Mouse (Mus musculus) inflammation-experienced regulatory T-cells, adult 6 months (primary cell): ENCODE measurements around the gene Ttc8. TPM values are rescaled to one million over a fixed set of nuclear protein-coding genes. Genes with fewer than 3 reads are reported as not detected.
"Not testable (repeated sequence)": the region's sequence is repeated elsewhere in the genome, so short reads cannot be mapped to it uniquely, and the experiment has no call there.

Source experiments
- ATAC-seq: one replicate; pipeline ENCODE4 v1.8.0; 2017
- polyA plus RNA-seq, 3 experiments: library from polyadenylated mRNA; unstranded; fragments of 100-300 nt; shearing (Covaris generic); gene quantifications; one replicate each; pipeline ENCODE4 v1.2.1; 2017

The Ttc8 gene
- polyA plus RNA-seq: 1 to 10 TPM; 1.9 to 7.9 (median 5.7) TPM

DNA sequence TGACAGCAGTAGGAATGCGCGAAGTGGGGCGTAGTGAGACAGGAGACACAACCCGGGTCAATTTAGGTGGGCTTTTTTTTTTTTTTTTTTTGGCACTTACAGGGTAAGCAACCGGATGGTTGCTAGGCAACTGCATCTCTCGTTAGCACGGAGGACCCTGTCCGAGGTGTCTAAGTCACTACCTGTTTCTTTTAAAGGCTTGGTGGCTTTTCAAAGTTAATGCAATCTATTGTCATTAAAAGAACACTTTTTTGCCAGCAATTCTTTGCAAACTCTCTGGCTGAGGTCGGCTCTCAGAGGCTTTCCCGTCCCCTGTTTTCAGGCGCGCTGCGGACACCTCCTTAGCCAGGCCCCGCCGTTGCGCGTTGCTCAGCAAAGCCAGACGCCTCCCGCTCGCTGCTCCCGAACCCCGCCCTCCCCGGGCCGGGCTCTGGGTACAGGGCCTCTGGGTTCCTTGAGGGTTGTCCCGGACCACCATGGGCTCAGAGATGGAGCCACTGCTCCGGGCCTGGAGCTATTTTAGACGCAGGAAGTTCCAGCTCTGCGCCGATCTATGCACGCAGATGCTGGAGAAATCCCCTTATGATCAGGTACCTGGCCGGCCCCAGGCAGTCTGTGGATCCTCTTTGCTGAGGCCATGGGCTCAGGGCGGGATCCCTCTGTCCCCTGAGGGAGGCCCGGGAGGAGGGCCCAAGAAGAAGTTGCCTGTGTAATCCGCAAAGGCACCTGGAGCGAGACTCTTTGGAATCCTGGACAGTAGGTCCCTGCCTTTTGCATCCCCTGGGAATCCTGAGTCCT is at the start of gene Ttc8:
Gene Ttc8 (plus strand): TSS at position 381 of the 798 bp plus-strand sequence.
- peak; percentile 89 for ATAC-seq

DNA sequence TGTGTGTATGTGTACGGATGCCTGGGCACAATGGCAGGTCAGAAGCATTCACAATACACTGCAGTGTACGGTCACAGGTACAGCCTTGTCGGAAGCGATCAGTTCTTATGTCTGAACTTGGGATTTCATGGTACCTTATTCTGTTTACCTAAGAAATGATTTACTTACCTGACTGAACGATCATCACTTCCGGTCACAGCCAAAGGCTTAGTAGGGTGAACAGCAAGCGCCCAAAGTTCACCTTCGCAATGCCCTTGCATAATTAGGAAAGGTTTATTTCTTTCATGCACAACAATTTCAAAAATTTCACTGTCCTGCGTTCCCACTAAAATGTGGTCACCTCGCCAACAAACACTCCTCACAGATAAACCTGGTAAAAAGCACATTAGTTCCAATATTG is 47.5 kb upstream of the Ttc8 start:
- ATAC-seq: no peak

DNA sequence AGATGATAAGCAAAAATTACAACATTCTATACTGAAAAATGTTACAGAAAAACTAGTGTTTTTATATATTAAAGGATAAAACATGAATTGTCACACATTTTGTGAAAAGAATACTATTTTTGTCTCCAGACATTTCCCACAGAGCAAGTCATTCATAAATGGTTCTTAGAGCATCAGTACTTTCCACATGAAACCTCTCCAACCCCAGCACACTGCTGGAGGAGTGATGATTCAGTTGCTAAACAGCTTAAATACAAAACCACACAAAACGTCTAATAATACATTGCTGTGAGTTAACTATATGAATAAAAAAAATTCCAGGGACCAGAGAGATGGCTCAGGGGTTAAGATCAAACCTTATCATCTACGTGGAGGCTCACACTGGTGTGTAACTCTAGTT is 45.2 kb upstream of the Ttc8 start:
- no peak for ATAC-seq

DNA sequence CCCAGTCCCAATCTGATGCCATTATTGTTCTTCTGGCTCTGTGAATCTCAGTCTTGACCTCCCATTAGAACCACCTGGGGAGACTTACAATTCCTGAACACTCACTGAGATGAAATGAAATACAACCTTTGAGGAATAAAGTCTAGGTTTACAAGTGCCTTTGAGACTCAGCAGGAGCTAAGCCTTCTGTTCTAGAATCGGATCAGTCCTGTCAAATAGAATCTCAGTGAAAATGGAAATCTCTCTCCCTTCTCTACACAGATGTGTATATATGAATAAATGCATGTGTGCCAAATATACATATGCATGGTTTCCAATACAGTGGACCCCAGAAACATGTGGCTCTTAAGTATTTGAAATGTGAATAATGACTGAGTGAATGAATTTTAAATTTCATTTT is 41.7 kb upstream of the Ttc8 start:
- ATAC-seq: no peak

DNA sequence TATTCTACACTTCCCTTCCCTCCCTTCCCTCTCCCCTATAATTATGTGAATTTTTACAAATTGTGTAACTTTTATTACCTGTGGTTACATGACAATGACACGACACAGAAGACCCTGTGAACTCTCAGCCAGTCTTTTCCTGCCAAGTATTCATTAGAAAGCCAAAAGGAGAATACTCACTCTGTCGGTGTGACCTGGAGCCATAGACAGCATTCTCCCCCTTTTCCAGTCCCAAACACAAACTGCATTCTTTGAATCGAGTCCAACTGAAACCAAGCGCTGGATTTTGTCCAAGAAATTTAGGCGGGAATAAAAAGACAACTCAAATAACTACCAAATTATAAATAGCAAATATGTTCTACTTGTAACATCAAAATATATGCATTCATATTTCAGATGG is 38.6 kb upstream of the Ttc8 start:
- ATAC-seq: no peak

DNA sequence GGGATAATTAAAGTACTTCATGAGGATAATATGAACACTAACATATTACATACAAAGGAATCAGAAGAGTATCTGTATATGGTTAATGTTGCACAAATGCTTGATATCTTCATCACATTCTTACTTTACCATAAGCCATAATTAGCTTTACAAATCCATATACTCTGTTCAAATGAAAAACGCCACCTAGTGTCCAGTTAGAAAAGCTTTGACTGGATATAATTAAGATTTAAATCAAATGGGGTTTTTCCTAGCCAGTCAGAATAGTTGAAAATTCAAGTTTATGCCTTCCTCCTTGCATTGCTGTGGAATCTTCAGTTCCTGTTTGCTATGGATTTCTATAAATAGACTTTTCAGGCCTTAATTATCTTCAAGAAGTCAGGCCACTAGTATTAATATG is 35.9 kb upstream of the Ttc8 start:
- no peak for ATAC-seq

DNA sequence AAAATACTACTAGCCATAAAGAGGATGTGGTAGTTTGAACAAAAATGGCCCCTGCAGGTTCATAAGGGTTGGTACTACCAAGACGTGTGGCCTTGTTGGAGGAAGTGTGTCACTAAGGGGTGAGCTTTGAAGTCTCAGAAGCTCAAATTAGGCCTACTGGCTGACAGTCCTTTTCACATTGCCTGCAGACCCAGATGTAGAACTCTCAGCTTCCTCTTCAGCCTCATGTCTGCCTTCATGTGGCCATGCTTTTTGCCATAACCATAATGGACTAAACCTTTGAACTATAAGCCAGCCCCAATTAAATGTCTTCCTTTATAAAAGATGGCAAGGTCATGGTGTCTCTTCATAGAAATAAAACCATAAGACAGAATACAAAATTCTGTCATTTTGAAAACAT is 23.6 kb upstream of the Ttc8 start:
- no peak for ATAC-seq

DNA sequence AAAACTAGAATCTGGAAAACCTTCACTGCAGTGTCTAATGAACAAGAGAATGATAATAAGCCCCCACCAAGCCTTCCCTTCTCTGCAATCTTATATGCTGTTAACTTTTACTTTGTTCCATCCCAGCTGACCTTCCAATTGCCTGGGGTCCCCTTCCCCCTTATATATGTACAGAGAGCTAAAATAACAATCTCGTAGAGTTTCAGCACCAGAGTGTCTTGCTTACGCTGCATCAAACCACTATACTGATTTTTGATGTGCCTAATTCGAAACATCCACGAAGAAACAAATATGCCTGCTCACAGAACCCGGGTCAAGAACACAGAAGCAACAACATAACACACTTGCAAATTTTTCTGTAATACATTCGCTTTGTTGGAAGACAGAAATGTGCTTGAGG is 20.7 kb upstream of the Ttc8 start:
- ATAC-seq: no peak

DNA sequence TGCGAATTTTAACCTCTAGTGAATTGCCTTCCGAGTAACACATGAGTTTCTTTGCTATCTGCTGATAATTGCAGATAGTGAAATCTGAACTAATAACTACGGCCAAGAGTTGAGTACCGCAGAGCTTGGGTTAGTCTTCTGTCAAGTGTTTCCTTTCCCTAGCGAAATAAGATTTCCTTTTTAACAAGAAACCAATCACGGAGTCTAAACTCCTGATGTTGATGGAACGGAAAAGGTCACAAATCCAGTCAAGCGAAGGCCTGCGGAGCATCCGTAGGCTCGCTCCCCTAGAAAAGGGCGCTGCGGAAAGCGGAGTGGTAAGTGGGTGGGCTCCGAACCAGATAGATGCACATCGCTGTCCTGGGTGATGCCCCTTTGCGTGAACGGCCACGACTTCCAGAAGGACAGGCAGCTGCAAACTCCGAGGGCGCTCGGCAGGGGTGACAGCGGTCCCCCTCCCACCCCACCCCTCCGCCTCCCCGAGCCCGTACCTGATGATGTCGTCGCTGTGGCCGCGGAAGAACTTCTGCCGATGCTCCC is 20.0 kb upstream of the Ttc8 start:
- ATAC-seq: peak; percentile 32

DNA sequence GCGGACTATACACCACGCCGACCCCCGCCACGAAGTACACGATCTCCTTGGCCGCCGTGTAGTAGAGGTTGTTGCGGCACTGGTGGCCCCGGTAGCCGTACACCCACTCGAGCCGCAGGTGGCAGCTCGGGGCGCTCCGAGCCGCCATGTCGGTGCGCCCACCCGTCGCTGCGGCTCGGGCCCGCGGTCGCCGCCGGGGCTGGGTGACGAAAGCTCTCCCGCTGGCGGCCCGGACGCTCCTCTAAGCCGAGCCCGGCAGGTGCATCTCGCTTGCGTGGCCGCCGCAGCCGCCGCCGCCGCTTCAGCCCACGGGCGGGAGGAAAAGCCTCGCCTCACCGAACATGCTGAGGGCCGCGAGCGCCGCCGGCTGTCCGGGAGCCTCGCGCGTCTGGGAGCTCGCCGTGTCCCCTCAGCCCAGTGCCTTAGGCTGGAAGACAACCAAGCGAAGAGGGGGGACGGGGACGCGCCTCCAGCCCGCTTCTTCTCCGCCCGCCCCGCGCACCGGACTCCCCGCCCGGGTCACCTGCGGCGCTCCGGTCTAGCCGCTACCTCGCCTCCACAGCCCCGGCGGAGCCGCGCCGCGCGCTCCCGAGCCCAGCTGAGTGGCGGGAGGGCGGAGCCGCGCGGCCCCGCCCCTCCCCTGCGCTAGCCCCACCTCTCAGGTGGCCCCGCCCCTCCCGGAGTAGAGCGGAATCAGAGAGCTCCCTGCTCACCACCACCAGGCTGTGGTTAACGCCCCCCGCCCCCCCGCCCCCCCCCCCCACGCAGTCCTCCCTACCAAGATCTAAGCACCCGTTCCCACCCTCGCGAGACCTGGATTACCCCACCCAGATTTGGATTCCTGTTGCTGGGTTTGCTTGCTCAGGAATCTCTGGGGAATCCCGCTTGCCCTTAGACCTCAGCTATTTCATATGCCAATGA is 19.2 kb upstream of the Ttc8 start, which contains the start of gene Eml5:
Gene Eml5 (minus strand): TSS at position 604 of the 921 bp plus-strand sequence.
- peak; percentile 76 for ATAC-seq

DNA sequence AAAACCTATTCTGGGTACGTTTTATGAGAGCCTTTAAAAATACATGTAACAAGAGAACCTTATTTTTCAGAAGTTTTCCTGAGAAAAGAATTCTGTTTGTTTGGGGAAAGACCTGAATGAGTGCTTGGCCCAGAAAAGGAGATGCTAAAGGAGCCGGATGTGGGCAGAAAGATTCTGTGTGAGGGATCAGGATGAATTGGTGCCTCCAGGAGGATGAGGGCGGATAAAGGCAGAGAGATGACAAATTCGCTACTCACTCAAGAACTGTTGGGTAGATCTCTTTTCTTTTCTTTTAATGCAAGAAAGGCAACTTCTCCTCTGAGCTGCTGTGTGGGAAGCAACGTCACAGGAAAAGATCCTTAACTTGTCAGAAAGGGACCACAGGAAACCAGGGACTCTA is 14.9 kb upstream of the Ttc8 start:
- no peak for ATAC-seq

DNA sequence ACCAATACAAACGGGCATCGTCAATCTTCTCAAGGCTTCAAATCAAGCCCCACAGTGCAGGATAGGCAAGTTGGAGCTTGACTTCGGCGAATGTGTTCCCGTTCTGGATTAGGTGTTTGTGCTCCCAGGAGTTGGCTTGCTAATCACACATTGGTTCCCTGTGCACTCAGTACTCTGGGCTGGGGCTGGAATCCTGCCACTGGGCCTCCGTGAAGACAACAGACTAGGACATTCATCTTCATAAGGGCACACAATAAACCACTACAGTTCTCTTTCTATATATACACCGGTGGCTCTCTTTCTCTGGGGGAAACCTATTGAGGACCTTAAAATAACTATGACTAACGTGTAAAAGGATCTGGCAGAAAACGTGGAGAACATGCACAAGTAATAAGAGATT is 10.3 kb upstream of the Ttc8 start:
- no peak for ATAC-seq

DNA sequence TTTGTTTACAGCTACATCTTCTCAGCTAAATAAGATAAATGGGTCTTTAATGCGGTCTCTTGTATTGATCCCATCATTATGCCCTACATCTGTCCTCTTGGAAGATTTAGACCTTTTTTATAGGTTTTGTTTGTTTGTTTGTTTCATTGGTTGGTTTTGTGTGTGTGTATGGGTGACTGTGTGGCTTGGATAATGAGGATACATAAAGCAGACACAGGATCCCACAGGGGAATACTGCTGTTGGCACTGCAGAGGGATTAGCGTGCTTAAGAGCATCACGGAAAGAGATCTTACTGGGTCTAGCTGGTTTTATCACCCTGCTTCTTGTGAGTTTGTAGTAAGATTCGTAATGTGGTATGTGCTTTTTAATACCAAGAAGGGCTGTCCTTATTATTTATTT is 10.8 kb downstream of the Ttc8 start:
- ATAC-seq: no peak

DNA sequence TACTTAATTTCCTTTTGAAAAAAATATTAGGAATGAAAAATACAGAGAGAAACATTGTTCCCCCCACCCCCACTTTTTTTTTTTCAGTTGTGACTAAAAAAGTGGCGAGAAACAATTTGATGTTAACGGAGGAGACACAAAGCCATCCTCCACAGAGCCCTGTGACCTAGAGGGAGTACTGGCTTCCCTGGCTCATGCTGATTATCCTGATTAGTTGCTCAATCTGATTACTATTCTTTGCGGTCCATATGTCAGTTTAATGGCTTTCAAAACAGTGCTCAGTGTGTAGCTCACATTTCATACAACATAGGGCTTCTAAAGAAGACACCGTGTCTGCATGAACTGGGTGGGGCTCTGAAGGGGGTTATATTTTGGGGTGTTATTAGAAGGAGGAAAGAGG is 12.1 kb downstream of the Ttc8 start:
- ATAC-seq: no peak

DNA sequence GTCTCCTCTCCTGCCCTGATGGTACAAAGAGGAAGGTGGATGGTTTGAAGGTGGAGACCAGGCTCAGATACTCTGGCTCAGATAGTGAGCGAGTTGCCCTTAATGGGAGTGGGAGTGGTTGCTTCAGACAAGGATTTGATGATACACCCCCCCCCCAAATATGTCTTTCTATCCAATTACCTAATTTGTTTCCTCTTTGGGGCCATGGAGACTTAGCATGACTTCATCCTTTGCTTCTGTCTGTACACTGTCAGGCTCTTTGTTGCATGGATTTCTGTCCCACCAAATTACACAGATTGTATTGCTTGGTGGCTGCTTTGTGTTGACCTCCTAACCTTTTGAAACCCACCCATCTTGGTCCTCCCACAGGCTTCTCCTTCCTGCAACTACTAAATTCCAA is 12.5 kb downstream of the Ttc8 start:
- no peak for ATAC-seq

DNA sequence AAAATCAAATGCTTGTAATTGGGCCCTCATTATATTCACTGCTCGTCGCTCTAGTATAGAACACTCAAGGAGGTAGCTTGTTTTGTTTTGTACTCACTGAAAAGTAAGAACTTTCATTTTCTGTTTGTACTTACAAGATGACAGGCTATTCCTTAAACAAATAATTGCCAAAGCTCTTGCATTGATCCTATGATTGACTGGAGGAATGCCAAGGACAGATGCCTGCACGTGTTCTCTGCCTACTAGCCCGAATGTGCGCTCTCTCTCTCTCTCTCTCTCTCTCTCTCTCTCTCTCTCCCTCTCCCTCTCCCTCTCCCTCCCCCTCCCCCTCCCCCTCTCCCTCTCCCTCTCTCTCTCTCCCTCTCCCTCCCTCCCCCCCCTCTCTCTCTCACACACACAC is 30.9 kb downstream of the Ttc8 start:
- not testable (repeated sequence) for ATAC-seq

DNA sequence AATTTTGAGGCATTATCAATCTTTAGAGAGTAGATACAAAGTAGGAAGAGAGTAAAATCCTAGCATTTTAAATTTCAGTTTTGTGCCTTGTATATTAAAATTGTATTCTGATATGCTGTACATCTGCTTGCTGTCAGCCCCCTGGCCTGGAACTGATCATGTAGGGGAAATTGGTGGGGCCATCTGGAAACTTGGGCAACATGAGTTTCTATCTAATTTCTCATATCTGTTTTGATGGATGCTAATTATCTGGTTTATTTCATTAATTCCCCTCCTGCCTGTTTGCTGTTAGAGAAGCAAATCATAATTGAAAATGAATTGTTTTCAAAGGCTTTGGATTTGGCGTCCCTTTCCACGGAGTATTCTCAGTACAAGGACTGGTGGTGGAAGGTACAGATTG is 36.6 kb downstream of the Ttc8 start:
- ATAC-seq: no peak

DNA sequence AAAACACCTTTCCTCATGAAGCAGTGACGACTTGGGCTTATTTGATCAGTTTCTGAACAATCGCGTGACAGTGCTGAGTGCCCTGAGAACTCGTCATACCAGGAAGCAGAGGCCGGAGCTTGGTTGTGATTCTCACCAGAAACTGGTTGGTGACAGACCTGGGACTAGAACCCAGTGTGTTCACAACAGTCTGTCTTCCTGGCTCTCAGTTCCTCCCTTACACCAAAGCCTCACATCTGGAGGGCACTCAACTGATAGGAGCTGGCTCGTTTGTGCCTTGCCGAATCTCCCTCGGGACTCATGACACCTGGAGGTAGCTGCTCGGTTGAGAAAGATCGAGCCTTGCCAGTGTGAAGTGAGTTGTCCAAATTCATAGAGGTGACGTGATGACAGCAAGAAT is 37.1 kb downstream of the Ttc8 start:
- ATAC-seq: no peak

DNA sequence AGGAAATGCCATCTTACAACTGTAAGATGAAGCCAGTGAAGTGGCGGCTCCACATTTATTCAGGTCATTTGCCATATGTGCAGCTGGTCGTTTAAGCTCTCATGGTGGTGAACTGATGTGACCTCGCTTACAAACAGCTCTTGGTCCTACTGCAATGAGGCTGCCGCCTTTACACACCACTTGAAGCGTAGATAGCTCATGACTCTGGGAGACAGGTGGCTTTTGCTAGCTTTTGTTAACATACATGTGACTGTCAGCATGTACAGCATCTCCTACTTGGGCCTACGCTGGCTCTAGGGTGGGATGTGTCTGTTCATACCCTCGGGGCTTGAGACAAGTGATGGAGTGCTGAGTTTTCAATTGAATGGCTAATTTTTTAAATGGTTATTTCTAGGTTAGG is 40.6 kb downstream of the Ttc8 start:
- no peak for ATAC-seq

DNA sequence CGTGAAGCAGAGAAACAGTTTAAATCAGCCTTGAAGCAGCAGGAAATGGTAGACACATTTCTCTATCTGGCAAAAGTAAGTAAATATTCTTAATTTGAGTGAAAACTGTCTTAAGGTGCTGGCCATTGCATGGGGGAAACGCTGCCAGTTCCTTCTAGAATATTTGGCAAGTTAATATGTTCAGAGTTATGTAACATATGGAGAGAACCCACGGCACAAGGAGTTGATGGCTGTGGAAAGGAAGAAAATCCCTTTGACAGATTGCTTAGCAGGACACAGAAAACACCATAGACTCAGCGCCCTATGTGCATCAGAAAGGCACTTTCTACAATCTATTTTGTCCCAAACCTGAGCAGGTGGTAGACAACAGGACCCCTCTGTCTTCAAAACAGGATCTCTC is 41.0 kb downstream of the Ttc8 start:
- ATAC-seq: no peak

DNA sequence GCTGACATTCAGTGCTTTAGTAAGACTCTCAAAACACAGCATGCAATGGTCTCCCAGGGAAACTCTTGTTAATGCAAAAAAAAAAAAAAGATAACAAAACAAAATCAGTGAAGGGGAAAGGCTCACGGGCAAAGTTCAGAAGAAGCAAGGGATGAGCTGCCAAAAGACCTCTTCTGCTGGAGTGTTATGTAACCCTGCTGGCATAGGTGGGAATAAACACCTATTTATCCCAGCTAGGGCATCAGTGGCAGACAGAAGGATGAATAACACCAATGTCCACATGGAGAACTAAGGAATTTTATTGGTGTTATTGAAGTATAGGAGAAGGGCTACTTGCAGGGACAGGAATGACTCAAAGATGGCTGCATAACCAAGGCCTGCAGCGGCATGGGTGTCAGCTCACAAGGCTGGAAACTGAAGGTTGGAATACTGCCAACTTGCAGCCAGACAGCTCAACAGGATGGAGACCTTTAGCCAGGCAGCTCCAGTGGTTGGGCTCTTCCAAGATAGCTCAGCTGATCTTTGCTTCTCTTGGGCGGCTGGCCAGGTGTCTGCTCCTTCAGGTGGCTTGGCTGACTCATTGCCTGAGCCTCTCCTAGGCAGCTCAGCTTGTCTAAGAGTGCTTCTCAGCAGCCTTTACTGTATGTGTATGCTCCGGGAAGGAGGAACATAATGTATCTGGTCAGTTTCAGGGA is 45.2 kb downstream of the Ttc8 start:
- no peak for ATAC-seq

DNA sequence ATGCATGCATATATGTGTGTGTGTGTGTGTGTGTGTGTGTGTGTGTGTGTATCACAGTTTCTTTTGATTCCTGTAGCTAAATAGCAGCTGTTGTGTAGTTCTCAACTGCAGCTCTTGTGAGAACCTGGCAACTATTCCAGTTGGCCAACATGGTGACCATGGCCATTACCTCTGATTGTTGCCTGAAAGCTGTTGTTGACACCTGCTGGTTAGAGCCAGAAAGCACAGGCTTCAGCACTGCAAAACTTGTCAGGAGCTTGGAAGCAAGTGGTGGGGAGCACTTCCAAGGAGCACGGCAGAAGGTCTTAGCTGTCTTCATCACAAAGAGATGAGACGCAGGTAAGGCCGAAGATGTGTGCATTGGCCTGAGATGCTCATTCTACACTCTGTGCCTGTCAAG is 51.9 kb downstream of the Ttc8 start:
- no peak for ATAC-seq

DNA sequence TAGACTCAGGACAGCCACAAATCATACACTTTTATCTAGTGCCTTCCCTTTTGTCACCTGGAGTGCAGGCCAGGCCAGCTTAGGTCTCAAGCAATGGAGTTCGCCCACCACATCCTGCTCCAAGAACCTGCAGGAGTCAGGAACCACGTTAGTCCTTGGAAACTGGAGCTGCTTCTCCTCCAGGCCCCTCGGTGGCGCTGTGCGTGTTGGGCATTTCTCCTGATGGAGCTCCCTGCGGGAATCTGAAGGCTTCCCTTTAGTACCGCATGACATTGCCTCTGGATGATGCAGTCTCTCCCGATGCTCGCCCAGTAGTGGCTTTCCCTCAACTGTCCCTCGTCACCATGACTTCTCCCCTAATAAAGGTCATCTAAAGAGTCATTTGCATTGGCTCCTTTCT is 53.1 kb downstream of the Ttc8 start:
- ATAC-seq: no peak
